Mouse (Mus musculus): ENCODE data around the gene Arhgef25. TPM values are rescaled to one million over a fixed set of nuclear protein-coding genes. Genes with fewer than 3 reads are reported as not detected.

The Arhgef25 gene
- under 1 TPM; 0.56 to 0.73 TPM for total RNA-seq (2023)

DNA sequence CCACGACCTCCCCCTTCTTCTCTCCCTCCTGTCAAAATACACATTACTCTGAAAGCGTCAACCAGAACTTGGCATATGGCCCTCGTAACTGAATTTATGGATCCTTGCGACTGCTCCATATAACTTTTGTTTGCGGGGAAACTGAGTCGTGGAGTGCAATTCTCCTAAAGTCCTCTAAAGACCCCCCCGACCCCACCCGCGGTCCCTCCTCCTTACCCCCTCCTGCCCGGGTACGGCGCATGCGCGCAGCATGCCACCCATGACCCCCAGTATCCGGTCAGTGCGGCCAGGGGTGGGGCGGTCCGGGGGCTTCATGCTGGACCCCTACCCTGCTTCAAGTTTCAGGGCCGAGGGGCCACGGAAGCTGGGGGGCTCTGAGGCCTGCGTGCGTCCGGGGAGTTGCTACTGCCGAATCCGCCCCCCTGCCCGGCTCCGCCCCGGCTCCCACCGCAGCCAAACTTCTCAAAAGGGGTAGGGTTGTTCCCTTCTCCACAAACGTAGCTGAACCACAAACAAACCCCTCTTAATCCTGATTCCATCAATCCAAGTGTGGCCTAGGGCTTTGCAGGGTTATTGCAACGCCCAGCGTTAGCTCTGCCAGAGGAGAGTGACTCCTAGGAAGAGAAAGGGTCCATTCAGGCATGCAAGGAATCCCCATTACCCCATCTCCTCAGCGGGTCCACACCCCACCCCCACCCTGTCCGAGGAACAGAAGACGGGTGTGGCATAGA, at the start of gene Arhgef25:
Arhgef25 (minus strand) TSS at position 433 of the 731 bp plus-strand sequence.

DNA sequence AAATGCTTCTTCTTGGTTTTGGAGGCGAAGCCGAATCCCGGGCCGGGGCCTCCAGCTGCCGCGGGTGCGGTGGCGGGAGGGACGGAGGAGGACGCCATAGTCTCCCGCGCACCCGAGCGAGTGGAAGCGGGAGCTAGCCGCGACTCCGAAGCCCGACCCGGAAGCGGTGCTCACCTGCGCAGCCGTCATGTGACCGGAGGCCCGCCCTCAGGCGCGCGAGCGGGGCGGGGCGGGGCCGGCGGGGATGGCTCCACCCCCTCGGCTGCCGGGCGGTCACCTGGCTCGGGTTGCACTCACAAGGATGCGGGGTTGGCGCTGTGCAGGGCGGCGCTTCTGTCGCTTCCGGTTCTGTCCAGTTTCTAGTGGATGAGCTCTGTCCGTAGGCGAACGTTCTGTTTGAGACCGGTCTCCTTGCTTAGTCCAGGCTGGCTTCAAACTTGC, 21.6 kb upstream of the Arhgef25 start, which contains the start of gene Pip4k2c:
Pip4k2c (minus strand) TSS at position 172 of the 441 bp plus-strand sequence.

DNA sequence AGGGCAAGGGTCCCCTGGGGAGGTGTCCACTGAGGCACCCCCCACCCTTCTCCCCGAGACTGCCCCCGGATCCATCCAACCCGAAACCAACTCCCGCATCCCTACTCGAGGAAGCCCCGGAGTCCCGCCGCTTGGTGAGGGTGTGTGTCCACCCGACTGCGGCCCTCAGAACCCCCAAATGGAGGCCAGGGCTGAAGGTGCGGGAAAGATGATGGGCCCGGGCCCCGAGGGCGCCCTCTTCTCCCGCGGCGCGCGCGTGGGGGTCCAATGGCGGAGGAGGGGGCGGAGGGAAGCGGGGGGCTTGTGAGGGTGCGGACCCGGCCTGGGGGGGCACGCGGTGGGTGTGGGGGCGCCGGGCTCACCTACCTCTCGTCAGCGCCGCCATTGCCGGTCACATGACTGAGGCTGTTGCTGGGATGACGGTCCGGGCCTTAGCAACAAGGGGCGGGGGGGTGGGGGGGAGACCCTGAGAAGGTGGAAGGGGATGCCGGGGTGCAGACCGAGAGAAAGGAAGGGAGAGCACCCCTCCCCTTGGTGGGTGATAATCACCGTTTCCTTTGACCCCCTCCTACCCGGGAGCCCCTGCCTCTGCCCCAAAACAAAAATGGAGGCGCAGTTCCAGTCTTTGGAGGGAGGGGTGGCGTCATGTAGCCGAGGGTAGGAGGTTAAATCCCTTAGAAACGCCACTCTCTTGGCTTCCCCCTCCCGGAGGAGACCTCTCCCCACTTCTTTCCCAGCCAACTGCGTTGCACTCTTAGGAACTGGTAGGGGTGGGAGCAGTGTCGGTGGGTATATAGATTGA, 5.6 kb upstream of the Arhgef25 start, which contains the start of gene Dtx3:
Dtx3 (minus strand) TSS at position 401 of the 802 bp plus-strand sequence.

DNA sequence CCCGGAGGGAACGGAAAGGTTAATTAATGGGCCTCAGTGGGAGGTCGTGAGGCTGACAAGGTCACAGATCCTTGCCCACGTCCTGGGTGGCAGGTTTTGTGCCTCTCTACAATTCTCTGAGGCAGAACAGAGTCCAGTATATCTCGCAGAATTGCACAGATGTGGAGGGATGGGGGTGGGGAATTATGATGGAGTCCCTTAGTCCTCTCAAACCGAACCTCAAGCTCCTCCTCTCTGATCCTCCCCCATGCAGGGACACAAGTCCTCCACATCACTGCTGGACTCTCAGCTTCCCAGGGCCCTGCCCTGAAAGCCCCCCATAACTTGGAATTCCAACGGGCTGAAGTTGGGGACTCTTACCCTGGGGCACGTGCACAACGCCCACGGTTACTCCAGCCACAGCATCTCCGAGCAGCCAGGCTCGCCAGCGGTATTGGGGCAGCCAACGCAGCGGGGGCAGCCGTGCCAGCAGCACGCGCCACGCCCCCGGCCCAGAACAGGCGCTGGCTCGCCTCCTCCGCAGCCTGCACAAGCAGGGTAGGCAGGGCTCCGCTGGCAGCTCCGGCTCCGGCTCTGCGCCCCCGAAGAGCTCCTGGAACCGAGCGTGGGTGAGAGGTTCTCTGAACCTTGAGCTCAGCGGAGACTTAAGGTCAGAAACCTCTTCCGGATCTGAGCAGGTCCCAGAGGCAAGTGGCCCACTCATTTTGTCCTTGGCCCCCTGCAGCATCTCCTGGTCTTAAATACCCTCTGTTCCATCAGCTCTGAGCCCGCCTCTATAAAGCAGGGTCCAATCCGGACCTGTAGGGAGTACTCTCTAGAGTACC, 9.8 kb downstream of the Arhgef25 start, which contains the start of gene Slc26a10:
Slc26a10 (minus strand) TSS at position 775 of the 824 bp plus-strand sequence.

DNA sequence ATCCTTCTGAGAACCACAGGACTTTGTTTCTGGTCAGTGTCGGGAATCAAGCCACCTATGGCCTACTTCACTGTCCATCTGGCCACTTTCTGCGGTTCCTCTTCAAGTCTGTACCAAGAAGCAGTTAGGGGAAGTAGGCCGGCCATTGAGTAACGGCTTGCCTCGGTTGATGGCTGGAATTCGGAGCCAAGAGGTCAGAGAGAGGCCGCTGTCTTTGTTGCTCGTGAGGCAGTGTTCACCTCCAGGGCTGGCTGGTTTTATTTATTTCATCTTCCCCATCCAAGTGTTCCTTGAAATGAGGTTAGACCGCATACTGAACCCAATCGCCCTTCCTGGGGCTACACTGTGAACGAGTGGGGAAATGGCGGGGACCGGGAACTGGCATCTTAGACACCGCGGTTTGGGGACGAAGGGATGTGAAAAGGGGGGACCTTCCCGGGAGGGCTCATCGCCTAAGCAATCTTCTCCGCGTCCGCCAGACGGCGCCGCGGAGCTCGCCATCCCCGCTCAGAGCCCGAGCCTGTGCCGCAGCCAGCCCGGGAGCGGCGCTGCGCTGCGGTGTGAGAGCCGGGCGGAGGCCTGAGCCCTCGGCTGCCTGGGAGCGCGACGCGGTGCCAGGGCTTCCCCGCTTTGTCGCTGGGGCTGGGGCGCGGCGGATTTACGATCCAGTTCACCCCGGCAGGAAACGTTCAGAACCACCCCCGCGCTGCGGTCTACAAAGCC, 25.1 kb downstream of the Arhgef25 start, which contains the start of gene B4galnt1:
B4galnt1 (plus strand) TSS at position 595 of the 723 bp plus-strand sequence.

Other genes starting within 250 kb of the Arhgef25 start
- 100 to 1,000 TPM; 115 to 116 TPM for gene Ctdsp2, start 211.4 kb downstream of the Arhgef25 start, total RNA-seq (2023)
- 1 to 10 TPM in 1 of 2 experiments, under 1 TPM in 1; 0.15 to 1.1 TPM for gene Avil, start 189.4 kb downstream of the Arhgef25 start, total RNA-seq (2023)
- gene Tsfm, start 159.2 kb downstream of the Arhgef25 start, total RNA-seq (2023) = 10 to 100 TPM; 10.6 to 12.4 TPM
- 1 to 10 TPM; 4.9 to 5.1 TPM for gene Mettl1, start 148.7 kb downstream of the Arhgef25 start, total RNA-seq (2023)
- under 1 TPM in 1 of 2 experiments, not detected in 1; 0.24 TPM for gene Eef1akmt3, start 148.6 kb downstream of the Arhgef25 start, total RNA-seq (2023)
- under 1 TPM in 1 of 2 experiments, not detected in 1; 0.73 TPM for gene Cyp27b1, start 141.8 kb downstream of the Arhgef25 start, total RNA-seq (2023)
- under 1 TPM in 1 of 2 experiments, not detected in 1; 0.11 TPM for gene March9, start 129.9 kb downstream of the Arhgef25 start, total RNA-seq (2023)
- gene Cdk4, start 126.5 kb downstream of the Arhgef25 start, total RNA-seq (2023) = 100 to 1,000 TPM; 114 to 127 TPM
- gene Tspan31, start 119.8 kb downstream of the Arhgef25 start, total RNA-seq (2023) = 10 to 100 TPM; 22.0 to 22.1 TPM
- 10 to 100 TPM; 43.8 to 49.3 TPM for gene Agap2, start 114.8 kb downstream of the Arhgef25 start, total RNA-seq (2023)
- gene Os9, start 69.0 kb downstream of the Arhgef25 start, total RNA-seq (2023) = 100 to 1,000 TPM; 106 to 107 TPM
- 100 to 1,000 TPM; 104 to 113 TPM for gene B4galnt1, start 24.9 kb downstream of the Arhgef25 start, total RNA-seq (2023)
- gene Slc26a10, start 9.4 kb downstream of the Arhgef25 start, total RNA-seq (2023) = not detected
- 10 to 100 TPM; 13.1 to 15.4 TPM for gene Dtx3, start 5.6 kb upstream of the Arhgef25 start, total RNA-seq (2023)
- gene Pip4k2c, start 21.5 kb upstream of the Arhgef25 start, total RNA-seq (2023) = 10 to 100 TPM; 27.5 to 28.8 TPM
- gene Kif5a, start 73.3 kb upstream of the Arhgef25 start, total RNA-seq (2023) = under 1 TPM; 0.26 to 0.58 TPM
- 100 to 1,000 TPM; 106 to 116 TPM for gene Dctn2, start 76.3 kb upstream of the Arhgef25 start, total RNA-seq (2023)
- gene Mbd6, start 98.9 kb upstream of the Arhgef25 start, total RNA-seq (2023) = 100 to 1,000 TPM; 141 to 142 TPM
- 10 to 100 TPM; 35.8 to 38.0 TPM for gene Mars, start 121.7 kb upstream of the Arhgef25 start, total RNA-seq (2023)
- gene Arhgap9, start 131.9 kb upstream of the Arhgef25 start, total RNA-seq (2023) = 100 to 1,000 TPM; 264 to 270 TPM
- gene Gli1, start 151.9 kb upstream of the Arhgef25 start, total RNA-seq (2023) = not detected
- gene Inhbe, start 164.3 kb upstream of the Arhgef25 start, total RNA-seq (2023) = not detected
- gene Inhbc, start 180.3 kb upstream of the Arhgef25 start, total RNA-seq (2023) = not detected
- 100 to 1,000 TPM in 1 of 2 experiments, 10 to 100 TPM in 1; 88.4 to 109 TPM for gene R3hdm2, start 190.2 kb upstream of the Arhgef25 start, total RNA-seq (2023)